Mouse (Mus musculus): ENCODE data around the gene Gm44965.

Gene Gm44965

DNA sequence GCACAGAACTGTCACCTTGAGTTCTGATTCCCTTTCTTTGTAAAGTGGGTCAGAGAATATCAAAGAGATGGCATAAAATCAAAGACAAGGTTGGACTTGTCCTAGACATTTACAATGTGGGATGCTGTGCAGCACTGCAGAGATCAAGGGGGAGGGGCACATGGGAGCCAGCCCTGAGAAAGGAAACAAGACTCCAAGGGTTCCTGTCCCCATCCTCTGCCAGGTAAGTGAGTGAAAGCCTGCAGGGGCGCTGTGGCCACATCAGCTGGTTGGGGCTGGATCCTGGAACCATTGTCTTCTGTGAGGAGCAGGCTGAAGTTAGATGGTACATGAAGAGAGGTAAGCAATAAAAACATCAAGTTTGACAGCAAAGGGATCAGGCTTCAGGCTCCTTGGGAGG, 29.7 kb downstream of the Gm44965 start:
- no peak for DNase-seq (ENCODE audit: low spot score in 2 of 2)

DNA sequence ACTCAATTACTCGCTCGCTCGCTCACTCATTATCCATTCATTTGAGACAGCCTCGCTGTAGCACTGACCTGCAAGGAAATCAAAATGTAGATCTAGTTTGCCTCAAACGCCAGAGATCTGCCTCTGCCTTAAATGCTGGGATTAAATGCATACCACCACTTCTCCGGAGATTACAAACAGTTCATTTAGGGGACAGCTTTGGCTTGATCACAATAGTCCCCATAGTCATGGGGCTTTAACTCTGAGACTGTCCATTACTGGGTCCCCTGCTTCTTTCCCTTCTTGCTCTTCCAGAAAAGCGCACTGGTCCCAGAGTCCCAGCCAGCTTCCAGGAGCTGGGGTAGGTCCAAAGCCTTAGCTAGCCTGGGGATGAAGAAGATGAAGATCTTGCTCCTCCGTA, 32.7 kb downstream of the Gm44965 start, which contains the start of gene AI854703:
AI854703 (plus strand) TSS at position 301 of the 400 bp plus-strand sequence.
- no peak for DNase-seq (ENCODE audit: low spot score in 2 of 2)

DNA sequence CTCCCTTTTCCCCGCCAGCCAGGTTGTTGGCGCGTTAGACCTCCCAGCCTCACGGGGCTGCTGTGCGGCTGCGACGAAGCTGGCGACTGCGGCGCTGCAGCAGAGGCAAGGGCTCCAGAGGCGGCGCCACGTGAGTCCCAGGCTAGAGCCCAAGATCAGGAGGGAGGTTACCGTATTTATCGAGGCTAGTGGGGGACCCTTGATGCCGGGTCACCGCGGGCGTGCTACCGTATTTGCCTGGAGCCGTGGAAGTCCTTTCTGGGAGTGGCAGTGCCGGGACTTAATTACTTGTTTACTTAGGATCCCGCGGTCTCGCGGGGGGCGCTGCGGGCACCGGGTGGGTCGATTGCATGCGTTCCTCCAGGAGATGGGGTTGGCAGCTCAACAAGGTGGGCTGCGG, 33.2 kb downstream of the Gm44965 start:
- DNase-seq (ENCODE audit: low spot score in 2 of 2) = peak in 1 of 2 experiments; percentile 71

DNA sequence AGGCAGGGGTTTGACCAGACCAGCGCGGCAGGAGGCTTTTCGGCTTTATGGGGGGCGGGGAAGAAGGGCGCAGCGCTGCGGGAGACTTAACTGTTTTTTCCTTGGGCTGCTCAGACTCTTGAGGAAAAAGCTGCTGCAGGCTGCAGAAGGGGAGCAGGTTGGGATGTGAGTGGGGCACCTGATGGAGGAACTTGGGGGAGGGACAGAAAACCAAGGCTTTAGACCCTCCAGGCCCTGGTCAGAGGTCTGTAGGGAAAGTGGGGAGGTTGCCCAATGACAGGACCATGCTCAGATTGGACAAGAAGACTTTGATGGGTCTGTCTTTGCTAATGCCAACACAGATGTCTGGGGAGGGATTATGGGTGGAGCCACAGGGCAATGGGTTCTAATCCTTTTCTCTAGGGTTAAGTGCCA, 33.8 kb downstream of the Gm44965 start:
- DNase-seq (ENCODE audit: low spot score in 2 of 2) = no peak

DNA sequence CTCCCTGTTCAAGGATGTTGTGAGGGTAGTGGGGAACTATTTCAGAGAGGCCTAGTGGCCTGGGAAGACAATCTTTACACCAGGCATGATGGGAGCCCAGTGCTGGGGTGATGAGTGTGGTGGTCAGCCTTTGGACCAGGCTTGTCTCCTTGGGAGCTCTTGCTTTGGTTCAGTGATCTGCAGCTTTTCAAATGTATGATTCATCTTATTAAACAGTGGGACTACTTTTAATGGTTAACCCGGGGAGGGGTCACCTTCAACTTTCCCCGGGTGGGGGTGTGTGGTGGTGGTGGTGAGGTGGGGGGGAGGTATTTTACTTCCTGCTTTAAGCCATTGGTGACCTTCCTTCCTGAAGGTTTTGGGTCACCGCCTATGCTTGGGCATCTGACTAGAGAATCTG, 34.6 kb downstream of the Gm44965 start:
- DNase-seq (ENCODE audit: low spot score in 2 of 2) = no peak

DNA sequence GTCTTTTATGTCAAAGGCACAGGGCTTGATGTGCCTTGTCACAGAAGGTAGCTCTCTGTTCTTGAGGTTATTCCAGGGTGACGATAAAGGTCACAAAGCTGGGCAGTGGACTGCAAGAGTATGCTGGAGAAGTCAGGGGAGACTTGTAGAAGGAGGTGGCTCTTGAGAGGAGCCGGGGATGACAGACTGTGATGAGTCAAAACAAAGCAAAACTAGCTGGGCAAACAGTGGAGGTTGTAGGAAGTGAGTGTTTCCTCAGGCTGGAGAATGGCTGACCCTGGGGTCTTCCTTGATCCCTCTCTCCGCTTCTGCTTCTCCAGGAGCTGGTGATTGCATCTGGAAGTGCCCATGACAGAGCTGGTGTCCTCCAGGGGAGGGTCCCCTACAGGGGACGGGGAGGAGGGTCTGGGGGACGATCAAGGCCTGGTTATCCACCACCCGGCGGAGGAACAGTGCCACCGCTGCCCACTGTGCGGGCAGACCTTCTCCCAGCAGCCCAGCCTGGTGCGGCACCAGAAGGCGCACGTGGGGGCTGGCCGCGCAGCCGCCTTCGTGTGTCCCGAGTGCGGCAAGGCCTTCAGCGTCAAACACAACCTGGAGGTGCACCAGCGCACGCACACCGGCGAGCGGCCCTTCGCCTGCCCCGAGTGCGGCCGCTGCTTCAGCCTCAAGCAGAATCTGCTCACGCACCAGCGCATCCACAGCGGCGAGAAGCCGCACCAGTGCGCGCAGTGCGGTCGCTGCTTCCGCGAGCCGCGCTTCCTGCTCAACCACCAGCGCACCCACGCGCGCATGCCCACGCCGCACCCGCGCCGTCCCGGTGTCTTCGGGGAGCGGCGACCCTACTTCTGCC, 35.3 kb downstream of the Gm44965 start:
- peak in 1 of 2 experiments; percentile 48 for DNase-seq (ENCODE audit: low spot score in 2 of 2)

DNA sequence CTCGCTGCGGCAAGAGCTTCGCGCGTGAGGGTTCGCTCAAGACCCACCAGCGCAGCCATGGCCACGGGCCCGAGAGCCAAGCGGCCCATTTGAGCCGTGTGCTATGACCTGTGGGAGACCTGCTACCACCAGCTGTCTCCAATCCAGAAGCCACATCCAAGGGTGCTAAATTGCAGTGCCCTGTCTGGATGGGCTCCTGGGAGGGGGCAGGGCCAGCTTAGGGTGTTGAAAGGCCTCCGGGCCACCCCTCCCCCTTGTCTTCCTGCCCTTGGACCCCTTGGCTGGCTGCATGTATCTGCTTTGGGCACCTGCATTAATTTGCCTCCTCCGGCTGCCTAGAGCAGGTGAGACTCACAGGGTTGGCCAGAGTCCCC, 35.9 kb downstream of the Gm44965 start:
- no peak for DNase-seq (ENCODE audit: low spot score in 2 of 2)

DNA sequence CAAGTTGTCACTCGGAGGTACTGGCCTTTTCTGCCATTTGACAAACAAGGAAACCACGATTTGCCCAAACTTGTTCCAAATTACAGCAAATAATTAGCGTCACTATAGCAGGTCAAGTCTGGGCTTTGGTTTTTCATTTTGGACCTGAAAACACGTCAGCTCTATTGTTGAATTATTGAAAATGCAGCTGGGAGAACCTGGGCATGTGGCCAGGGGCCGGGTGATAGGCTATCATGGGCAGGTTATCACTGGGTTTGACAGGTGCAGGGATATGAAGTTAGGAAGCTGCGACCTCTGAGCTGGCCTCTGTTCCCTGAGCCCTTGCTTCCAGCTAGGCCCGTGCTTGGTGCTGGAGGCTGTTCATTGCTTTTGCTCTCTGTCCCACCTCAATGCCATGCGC, 37.1 kb downstream of the Gm44965 start:
- no peak for DNase-seq (ENCODE audit: low spot score in 2 of 2)

DNA sequence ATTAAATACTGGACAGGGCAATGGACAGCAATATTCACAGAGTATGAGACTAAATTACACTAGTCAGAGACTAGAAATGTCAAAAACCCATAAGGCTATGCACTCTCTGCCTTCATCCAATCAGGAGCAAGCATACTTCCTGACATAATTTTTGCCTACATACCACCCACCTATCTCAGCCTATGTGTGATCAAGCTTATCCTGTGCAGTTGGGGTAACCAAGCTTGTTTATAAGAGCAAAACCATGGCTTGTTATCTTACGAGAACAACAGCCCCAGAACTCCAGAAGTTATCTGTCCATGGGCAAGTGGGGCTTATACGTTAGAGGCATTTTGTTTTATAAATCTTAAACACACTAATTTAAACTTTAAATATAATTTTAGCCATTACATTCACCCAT, 41.4 kb downstream of the Gm44965 start:
- no peak for DNase-seq (ENCODE audit: low spot score in 2 of 2)

DNA sequence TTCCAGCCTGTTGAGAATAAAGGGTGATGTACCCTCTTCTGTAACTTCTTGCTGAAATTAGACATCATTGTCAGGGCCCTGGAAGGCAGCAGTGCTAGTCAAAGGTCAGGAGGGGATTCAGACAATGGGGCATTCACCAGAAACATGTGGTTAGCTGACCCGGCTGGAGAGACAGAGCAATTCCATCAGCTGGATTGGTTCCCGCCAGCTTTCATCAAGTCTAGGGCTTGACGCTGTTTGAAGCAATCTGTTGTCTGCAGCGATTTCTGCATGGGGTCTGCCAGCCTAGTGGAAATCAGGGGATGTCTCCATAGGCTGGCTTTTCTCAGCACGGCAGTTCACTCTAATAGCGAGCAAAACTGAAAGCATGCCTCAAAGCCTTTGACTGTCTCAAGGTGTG, 42.8 kb downstream of the Gm44965 start:
- DNase-seq (ENCODE audit: low spot score in 2 of 2) = no peak

DNA sequence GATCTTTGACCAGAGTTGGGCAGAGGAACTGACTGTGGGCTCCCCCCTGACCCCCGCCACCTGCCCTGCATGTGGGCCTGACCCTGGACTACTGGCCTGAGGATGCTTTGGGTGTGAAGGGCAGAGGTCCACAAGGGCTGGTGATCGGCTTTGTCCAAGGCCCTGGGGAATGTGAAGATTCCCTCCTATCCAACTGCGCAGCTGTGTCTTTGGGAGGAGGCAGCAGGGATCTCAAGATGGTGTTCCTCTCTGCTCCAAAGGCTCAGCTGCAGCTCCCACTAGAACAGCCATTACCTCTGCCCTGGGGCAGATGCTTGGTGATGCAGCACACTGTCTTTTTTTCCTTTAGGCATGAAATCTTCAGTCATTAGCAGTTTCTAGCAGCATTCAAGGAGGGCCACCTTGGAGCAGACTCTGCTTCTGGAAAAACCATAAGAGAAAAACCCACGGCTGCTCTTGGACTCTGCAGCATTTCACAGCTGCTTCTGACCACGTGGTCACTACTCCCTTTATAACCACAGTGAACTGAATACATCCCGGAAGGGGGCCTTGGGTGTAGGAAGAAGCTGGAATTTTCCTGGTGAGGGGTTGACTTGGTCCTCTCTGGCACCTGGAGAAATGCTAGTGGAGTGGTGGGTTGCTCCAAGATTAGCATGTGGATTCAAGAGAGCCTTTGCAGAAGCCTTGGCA, 44.2 kb downstream of the Gm44965 start:
- no peak for DNase-seq (ENCODE audit: low spot score in 2 of 2)

DNA sequence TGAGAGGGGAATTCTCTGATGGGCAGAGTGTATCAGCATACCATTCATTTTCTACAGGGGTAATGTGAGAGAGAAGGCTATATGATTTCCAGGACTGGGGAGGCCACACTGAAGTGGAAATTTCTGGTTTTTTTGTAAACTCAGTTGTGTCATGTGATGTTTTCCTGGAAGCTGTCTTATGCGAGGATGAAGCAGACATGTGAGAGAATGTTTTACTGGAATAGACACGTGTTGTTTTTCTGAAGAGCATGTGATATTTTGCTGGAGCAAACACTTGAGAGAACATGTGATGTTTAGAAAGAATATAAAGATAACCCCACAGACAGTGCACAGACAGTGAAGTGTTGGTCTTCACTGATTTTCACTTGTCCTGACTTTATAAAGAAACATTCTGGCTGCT, 44.8 kb downstream of the Gm44965 start:
- DNase-seq (ENCODE audit: low spot score in 2 of 2) = no peak

DNA sequence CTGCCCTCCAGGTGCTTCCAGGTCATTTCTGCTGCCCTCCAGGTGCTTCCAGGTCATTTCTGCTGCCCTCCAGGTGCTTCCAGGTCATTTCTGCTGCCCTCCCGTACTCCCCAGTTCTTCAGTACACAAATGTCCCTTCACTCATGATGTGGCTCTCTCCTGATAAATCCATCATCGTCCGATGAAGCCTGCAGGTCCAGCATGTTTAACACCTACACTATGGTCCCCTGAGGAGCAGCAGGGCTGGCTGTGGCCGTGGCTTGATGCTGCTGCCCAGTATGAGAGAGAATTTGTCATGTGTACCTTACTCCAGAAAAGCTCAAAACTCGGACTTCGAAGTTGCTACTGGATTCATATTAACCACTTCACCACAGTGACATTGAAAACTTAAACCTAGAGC, 47.6 kb downstream of the Gm44965 start:
- DNase-seq (ENCODE audit: low spot score in 2 of 2) = no peak

DNA sequence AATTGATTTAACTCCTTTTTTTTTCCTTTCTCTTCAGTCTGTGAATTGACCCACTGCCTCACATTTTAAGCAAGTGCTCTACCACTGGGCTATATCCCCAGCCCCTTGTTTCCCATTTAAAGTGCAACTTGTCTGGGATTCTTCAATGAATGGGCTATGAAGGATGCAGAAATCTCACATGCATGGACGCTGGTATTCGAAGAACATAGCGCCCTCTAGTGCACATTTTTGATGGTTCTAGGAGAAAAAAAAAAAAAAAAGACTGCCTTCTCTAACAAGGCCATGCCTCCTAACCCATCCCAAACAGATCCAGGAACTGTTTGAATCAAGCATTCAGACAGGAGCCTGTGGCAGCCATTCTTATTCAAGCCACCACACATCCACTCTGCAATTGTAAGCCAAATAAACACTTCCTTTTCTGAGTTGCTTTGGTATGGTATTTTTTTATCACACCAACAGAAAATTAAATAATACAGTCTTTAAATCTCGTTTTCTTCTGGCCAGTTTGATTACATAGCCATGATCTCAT, 49.1 kb downstream of the Gm44965 start:
- DNase-seq (ENCODE audit: low spot score in 2 of 2) = peak in 1 of 2 experiments; percentile 29

DNA sequence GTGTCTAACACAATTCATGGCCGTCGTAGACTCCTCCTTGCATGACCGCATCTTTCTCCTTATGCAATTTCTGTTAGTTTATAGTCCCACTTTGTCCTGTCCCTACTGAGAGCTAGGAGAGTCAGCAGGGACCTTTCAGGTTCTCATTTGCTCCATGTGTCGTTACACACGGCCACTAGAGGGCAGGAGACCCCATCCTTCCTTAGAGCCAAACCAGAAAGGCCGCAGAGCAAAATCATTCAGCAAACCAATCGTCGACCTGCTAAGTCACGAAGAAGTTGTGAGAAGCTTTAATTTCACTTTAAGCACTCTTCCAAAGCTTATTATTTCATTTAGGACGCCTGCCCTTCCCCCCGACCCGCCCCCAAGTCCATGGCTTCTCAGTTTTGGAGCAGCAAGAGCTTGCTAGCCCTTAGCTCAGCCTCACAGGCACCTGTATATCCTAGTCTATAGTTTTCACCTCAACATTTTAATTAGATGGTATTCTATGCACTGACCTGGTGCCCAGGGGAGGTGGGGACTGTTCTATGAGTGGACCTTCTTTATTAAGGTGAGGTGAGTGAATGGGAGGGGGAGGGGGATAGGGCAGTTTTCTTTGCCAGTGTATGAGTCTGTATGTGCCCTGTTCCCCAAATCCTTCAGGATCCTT, 52.0 kb downstream of the Gm44965 start:
- DNase-seq (ENCODE audit: low spot score in 2 of 2) = peak in 1 of 2 experiments; percentile 67

DNA sequence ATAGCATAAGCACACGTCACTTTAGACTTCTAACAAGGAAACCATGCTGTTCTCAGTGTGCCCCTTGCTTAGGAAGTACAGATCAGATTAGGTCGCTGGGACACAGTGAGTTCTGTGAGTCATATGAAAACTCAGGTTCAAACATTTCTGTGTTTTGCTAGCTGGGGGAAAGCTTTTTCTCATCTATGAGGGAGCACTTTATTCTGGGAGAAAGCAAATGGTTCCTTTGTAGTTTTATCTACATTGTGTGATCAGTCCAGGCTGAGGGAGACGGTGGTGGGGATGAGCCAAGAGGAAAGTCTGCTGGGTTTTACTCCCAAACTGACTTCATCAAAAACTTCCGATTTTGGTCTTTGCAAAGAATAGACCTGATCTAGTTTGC, 52.6 kb downstream of the Gm44965 start:
- no peak for DNase-seq (ENCODE audit: low spot score in 2 of 2)

DNA sequence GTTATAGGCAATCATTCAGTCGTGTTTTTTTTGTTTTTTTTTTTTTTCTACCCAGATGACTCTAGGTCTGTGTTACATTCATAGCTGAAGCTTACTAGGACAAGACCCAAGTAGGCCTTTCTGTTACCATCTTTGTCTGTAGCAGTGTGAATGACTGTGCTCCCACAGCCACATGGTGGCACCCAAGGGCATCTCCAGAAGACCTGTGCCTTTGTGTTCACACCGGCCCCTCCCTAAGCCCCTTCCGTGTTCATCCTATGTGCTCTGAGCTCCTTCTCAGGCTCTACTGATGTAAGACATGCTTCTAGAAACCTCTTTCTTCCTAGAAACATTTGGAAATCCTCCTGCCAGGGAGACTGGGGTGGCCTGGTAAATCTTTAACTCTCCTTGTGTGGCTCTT, 53.3 kb downstream of the Gm44965 start, which contains the start of gene Gimap8:
Gimap8 (plus strand) TSS at position 240 of the 400 bp plus-strand sequence.
- no peak for DNase-seq (ENCODE audit: low spot score in 2 of 2)

DNA sequence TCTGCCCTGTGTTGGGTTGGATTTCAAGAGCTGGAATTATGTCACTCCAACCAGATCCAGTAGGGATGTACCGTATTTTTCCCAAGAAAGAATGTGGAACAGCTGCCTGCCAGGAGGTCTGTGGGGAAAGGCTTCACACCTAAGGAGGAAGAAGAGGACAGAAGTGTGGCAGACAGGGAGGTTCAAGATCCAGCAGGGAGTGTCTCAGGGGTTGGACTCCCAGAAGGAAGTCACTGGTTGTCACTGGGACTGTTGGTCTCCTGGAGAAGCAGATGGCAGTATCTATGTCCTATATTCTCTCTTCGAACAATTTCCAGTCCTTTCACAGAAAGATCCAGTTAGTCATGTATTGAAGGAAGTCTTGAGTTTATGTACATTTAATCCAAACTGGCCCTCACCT, 53.9 kb downstream of the Gm44965 start:
- DNase-seq (ENCODE audit: low spot score in 2 of 2) = no peak

DNA sequence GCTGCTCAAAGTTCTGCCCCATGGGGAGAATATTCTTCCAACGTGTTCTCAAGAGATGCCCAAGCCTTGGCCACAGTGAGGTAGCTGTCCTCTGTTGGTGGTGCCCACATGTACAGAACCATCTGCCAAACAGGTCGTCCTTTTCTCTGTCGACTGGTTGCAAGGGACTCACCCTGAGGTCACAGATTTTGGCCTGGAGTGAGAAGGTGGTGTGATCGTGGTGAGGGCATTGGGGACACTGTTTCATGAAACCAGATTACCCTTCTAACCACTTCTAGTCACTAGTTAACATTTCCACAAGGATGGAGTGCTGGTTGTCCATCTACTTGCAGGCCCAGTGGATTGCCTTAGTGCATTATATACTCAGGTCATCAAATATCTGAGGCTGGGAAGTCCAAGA, 55.0 kb downstream of the Gm44965 start:
- no peak for DNase-seq (ENCODE audit: low spot score in 2 of 2)

DNA sequence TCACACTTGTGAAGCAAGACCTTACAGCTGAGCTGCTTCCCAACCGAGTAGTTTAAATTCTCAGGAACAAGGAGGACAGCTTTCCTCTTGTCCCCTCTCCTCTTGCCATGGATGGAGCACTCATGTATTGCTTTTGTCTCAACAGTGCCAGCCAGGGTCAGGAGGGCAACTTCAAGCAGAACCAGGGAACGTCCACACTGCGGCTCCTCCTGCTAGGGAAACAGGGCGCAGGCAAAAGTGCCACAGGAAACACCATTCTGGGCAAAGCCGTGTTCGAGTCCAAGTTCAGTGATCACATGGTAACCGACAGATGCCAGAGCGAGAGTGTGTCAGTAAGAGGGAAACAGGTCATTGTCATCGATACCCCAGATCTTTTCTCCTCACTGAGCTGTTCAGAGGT, 56.3 kb downstream of the Gm44965 start:
- DNase-seq (ENCODE audit: low spot score in 2 of 2) = no peak

DNA sequence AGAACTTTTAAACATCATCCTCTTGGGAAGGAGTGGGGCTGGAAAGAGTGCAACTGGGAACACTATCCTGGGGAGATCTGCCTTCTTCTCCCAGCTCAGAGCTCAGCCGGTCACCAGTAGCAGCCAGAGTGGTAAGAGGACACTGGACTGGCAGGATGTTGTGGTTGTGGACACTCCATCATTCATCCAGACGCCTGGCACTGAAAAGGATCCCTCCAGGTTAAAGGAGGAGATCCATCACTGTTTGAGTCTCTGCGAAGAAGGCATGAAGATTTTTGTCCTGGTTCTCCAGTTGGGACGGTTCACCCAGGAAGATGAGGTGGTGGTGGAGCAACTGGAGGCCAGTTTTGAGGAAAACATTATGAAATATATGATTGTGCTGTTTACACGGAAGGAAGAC, 65.0 kb downstream of the Gm44965 start:
- no peak for DNase-seq (ENCODE audit: low spot score in 2 of 2)

DNA sequence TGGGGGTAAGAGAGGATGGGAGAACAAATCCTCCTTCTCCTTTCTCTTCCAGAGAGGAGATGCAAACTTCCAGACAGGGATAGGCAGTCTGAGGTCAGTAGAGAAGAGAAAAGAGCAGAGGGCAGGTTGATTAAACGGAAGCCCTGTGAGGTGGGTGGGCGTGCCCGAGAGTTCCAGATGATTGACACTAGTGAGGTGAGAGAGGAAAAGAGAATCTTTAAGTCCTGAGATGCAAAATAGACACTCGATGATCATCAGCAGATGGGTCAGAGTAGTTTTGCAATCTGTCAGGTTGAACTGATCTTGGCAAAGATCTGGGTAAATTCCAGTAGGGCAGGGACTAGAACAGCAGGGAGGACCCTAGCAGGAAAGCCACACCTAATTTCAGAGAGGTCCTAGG, 71.0 kb downstream of the Gm44965 start:
- DNase-seq (ENCODE audit: low spot score in 2 of 2) = no peak

All from left cerebral cortex, adult 9 months (tissue).